Mouse (Mus musculus) hindlimb bud, embryonic 11.5 days (tissue): ENCODE data around the gene Nom1.

Experiments
- DNase-seq: peaks from one replicate; pipeline ENCODE4 v3.0.0-alpha.2; 2012; ENCODE audit warnings: low read depth, low spot score; ENCODE audit errors: extremely low spot score

The Nom1 gene

GRCm38 (mm10) chr5:29470851-29471394 lies 36.5 kb downstream of the Nom1 start:
- DNase-seq, result no peak

GRCm38 (mm10) chr5:29471396-29471795 lies 36.9 kb downstream of the Nom1 start:
- DNase-seq, result no peak

GRCm38 (mm10) chr5:29471855-29472665 lies 37.6 kb downstream of the Nom1 start:
- DNase-seq, result no peak

- DNase-seq, result no peak
These were observed 39.2 kb downstream of the Nom1 start for GRCm38 (mm10) chr5:29473551-29474245.

GRCm38 (mm10) chr5:29474246-29474960 lies 39.9 kb downstream of the Nom1 start:
- DNase-seq, result no peak

GRCm38 (mm10) chr5:29475041-29475440 lies 40.6 kb downstream of the Nom1 start:
- DNase-seq, result no peak

- no peak for DNase-seq
These were observed 41.1 kb downstream of the Nom1 start for GRCm38 (mm10) chr5:29475556-29475955.

GRCm38 (mm10) chr5:29476021-29476420 lies 41.6 kb downstream of the Nom1 start:
- DNase-seq, result no peak

- no peak for DNase-seq
These were observed 43.2 kb downstream of the Nom1 start for GRCm38 (mm10) chr5:29477474-29478207.

GRCm38 (mm10) chr5:29478208-29479197 lies 44.0 kb downstream of the Nom1 start, which contains the start of gene Mnx1:
Mnx1 (minus strand) TSS chr5:29478470.
- no peak for DNase-seq

GRCm38 (mm10) chr5:29479198-29479593 lies 44.7 kb downstream of the Nom1 start:
- no peak for DNase-seq

GRCm38 (mm10) chr5:29483801-29484200 lies 49.3 kb downstream of the Nom1 start:
- DNase-seq, result no peak

- no peak for DNase-seq
These were observed 50.8 kb downstream of the Nom1 start for GRCm38 (mm10) chr5:29484965-29485940.

GRCm38 (mm10) chr5:29485941-29486320 lies 51.5 kb downstream of the Nom1 start:
- DNase-seq, result no peak

GRCm38 (mm10) chr5:29487321-29487720 lies 52.9 kb downstream of the Nom1 start:
- no peak for DNase-seq

- DNase-seq, result no peak
These were observed 72.5 kb downstream of the Nom1 start for GRCm38 (mm10) chr5:29507013-29507412.
